Mouse (Mus musculus): ENCODE measurements around the gene Zdhhc6. TPM values are rescaled to one million over a fixed set of nuclear protein-coding genes. Genes with fewer than 3 reads are reported as not detected.

Zdhhc6 gene
- 5.4 and 17.2 TPM in 2 replicates for polyA plus RNA-seq (2012; ENCODE audit: low replicate concordance)

GRCm38 (mm10) chr19:55315452-55316108 is at the start of gene Zdhhc6:
Zdhhc6 (minus strand) TSS chr19:55316032.

GRCm38 (mm10) chr19:55316109-55316714 is 380 bp upstream of the Zdhhc6 start, which contains the start of gene Vti1a:
Vti1a (plus strand) TSS chr19:55316295.

GRCm38 (mm10) chr19:55251383-55252124 is 64.3 kb downstream of the Zdhhc6 start, which contains the start of gene Acsl5:
Acsl5 (plus strand) TSS chr19:55251938.

GRCm38 (mm10) chr19:55241186-55241645 is 74.6 kb downstream of the Zdhhc6 start, which contains the start of gene Gucy2g:
Gucy2g (minus strand) TSS chr19:55241236.

Other genes starting within 250 kb of the Zdhhc6 start
- gene Gpam, start 188.8 kb downstream of the Zdhhc6 start, polyA plus RNA-seq (2012; ENCODE audit: low replicate concordance) = 1.4 and 4.2 TPM in 2 replicates
- gene Tectb, start 135.3 kb downstream of the Zdhhc6 start, polyA plus RNA-seq (2012; ENCODE audit: low replicate concordance) = not detected in 2 replicates
- not detected in 2 replicates for gene Gucy2g, start 74.8 kb downstream of the Zdhhc6 start, polyA plus RNA-seq (2012; ENCODE audit: low replicate concordance)
- gene Acsl5, start 64.1 kb downstream of the Zdhhc6 start, polyA plus RNA-seq (2012; ENCODE audit: low replicate concordance) = 16.8 and 17.6 TPM in 2 replicates
- gene Vti1a, start 263 bp upstream of the Zdhhc6 start, polyA plus RNA-seq (2012; ENCODE audit: low replicate concordance) = 6.7 and 9.7 TPM in 2 replicates